Mouse (Mus musculus) liver, postnatal 0 days (tissue): Measurements from ENCODE around the gene Slc30a10. TPM values are rescaled to one million over a fixed set of nuclear protein-coding genes. Genes with fewer than 3 reads are reported as not detected.

ENCODE experiments used
- ATAC-seq: fragments of 200-750 bp; cut with Nextera tagmentation; 2 replicates; pipeline ENCODE4 v1.8.0; 2017; ENCODE audit warnings: mild to moderate bottlenecking, moderate library complexity
- DNase-seq: peaks from one replicate; pipeline ENCODE4 v3.0.0-alpha.2; 2016
- H3K27ac ChIP-seq: fragments of 300-500 bp; sonication (generic); 2 replicates; pipeline ENCODE4 v1.5.1; 2014; ENCODE audit warnings: antibody characterized with exemption, moderate library complexity, mild to moderate bottlenecking, low read depth
- H3K27me3 ChIP-seq: fragments of 300-500 bp; sonication (generic); 2 replicates; pipeline ENCODE4 v1.6.1; 2014; ENCODE audit warnings: low read length, control low read depth, mixed read lengths; ENCODE audit not compliant: insufficient read depth
- H3K36me3 ChIP-seq: fragments of 300-500 bp; sonication (generic); replicated peaks from 2 replicates; pipeline ENCODE4 v1.6.1; 2014; ENCODE audit warnings: mild to moderate bottlenecking, control low read depth, low read length, moderate library complexity, mixed read lengths; ENCODE audit not compliant: insufficient read depth
- H3K4me1 ChIP-seq: fragments of 300-500 bp; sonication (generic); 2 replicates; pipeline ENCODE4 v1.6.1; 2014; ENCODE audit warnings: antibody characterized with exemption, mild to moderate bottlenecking, control low read depth; ENCODE audit not compliant: insufficient read depth
- H3K4me2 ChIP-seq: fragments of 300-500 bp; sonication (generic); 2 replicates; pipeline ENCODE4 v1.6.1; 2014; ENCODE audit warnings: low read depth, mild to moderate bottlenecking, low read length, moderate library complexity, mixed read lengths
- H3K4me3 ChIP-seq: fragments of 300-500 bp; sonication (generic); 2 replicates; pipeline ENCODE4 v1.5.1; 2014; ENCODE audit warnings: low read depth, low read length
- H3K9ac ChIP-seq: fragments of 300-500 bp; sonication (generic); replicated peaks from 2 replicates; pipeline ENCODE4 v1.6.1; 2014; ENCODE audit warnings: mild to moderate bottlenecking, moderate library complexity
- H3K9me3 ChIP-seq: fragments of 300-500 bp; sonication (generic); 2 replicates; pipeline ENCODE4 v1.6.1; 2016; ENCODE audit warnings: mild to moderate bottlenecking, control low read depth, low read length, mixed read lengths
- CTCF ChIP-seq: sonication (generic); IDR thresholded peaks from 2 replicates; pipeline ENCODE4 v1.5.1; 2016; ENCODE audit warnings: antibody characterized with exemption, low read depth
- EP300 ChIP-seq: IDR thresholded peaks from 2 replicates; pipeline ENCODE4 v1.6.1; 2016; ENCODE audit warnings: antibody characterized with exemption, low read depth, mild to moderate bottlenecking
- WGBS: fragments of 180-500 bp; shearing (Covaris S2); extraction: QIAGEN DNeasy Blood & Tissue Kit; methylation state at CpG from one replicate; pipeline ENCODE4 v1.1.7; 2014; ENCODE audit not compliant: insufficient replicate concordance; 5-methylcytosine and 5-hydroxymethylcytosine counted together
- polyA plus RNA-seq: library from polyadenylated mRNA; unstranded; fragments of >200 nt; fragmentation: Nextera tagmentation; extraction: Ambion mirVana; gene quantifications from 2 replicates; pipeline ENCODE4 v1.2.1, GENCODE M21; 2015

The Slc30a10 gene
- polyA plus RNA-seq, 1 experiment from 2014 or later = 9.1 TPM

- 79% methylated on average over 7 of the region's 7 CpGs for WGBS
Observed at GRCm38 (mm10) chr1:185500602-185501001, 46.0 kb downstream of the Slc30a10 start.

DNA sequence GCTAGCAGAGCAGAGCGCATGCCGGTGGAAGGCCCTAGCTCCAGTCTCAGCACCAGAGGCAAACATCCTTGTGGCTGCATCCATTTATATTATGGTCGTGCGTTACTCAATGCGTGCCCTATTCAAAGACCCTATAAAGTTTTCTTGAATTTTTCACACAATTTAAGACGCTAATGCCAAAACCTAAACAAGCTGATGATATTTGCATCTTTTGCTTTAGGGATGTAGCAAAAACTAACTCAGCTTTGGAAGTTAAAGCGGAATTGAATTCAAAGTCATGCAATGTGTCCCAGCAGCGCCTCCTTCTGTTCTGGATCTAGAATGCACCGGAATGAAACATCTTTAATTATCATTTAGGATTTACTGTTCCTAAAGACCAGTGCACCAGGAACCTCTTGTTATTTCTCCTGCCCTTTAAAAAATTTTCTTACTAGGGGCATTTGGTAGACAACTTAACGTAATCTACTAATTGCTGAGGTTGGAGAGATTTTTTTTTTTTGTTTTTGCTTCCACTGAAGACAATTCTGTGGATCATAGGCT lies 47.2 kb downstream of the Slc30a10 start:
- no peaks in the 10 kb centered on the region for H3K9me3 ChIP-seq
- H3K27ac ChIP-seq = no peak overlapping the region
- DNase-seq (peak; percentile 56), ATAC-seq (no peak)
- no peaks in the 10 kb centered on the region for H3K27me3 ChIP-seq
- WGBS = 36% methylated on average over 10 of the region's 10 CpGs
- no peaks in the 10 kb centered on the region; the same call in 1 of the 2 replicates for H3K4me1 ChIP-seq
- H3K9ac ChIP-seq = no peak overlapping the region
- H3K4me2 ChIP-seq = no peak overlapping the region
- no peaks in the 10 kb centered on the region for H3K36me3 ChIP-seq
- TF ChIP-seq EP300 (no peak), CTCF (peak; percentile 87)
- H3K4me3 ChIP-seq = no peak overlapping the region

More at GRCm38 (mm10) chr1:185500602-185501001, 46.0 kb downstream of the Slc30a10 start:
- no peak for DNase-seq
- no peak for ATAC-seq
- Histone ChIP-seq H3K4me1 (no peaks in the 10 kb centered on the region; the same call in 1 of the 2 replicates), H3K9ac (no peak overlapping the region), H3K27me3 (no peaks in the 10 kb centered on the region), H3K9me3 (no peaks in the 10 kb centered on the region), H3K4me2 (no peak overlapping the region), H3K27ac (no peak overlapping the region), H3K4me3 (no peak overlapping the region), H3K36me3 (no peaks in the 10 kb centered on the region)
- TF ChIP-seq EP300 (no peak), CTCF (no peak)

DNA sequence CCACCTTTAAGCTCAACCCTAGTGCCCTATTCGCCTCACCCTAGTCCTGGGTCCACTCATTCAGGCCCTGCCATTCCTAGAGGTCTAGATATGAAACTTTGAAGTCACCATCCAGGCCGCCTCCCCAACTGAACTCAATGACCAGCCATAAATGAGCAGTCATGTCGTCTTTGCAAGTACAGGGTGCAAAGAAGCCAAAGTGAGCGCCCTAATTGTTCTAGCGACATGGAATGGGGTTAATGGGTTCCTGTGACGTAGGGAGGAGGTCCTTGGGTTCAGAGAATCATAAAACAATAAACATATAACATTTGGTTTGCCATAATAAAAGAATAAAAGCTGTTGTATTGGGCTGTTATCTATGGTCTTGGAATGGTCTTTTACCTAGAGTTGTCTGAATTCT lies 47.9 kb downstream of the Slc30a10 start:
- WGBS = 54% methylated on average over 6 of the region's 6 CpGs
- ATAC-seq = no peak
- H3K9me3 ChIP-seq = no peaks in the 10 kb centered on the region
- no peak overlapping the region for H3K4me2 ChIP-seq
- H3K36me3 ChIP-seq = no peaks in the 10 kb centered on the region
- H3K27me3 ChIP-seq = no peaks in the 10 kb centered on the region
- TF ChIP-seq CTCF = no peak
- no peak for TF ChIP-seq EP300
- no peak for DNase-seq
- no peak overlapping the region for H3K27ac ChIP-seq
- no peak overlapping the region for H3K9ac ChIP-seq
- no peak overlapping the region for H3K4me3 ChIP-seq
- no peaks in the 10 kb centered on the region for H3K4me1 ChIP-seq

- H3K9me3 ChIP-seq = no peaks in the 10 kb centered on the region
- no peaks in the 10 kb centered on the region for H3K27me3 ChIP-seq
- no peak overlapping the region for H3K4me2 ChIP-seq
- H3K9ac ChIP-seq = no peak overlapping the region
- no peak overlapping the region for H3K27ac ChIP-seq
- TF ChIP-seq CTCF (no peak), EP300 (no peak)
- H3K4me3 ChIP-seq = no peak overlapping the region
- WGBS = 39% methylated on average over 3 of the region's 3 CpGs
- H3K36me3 ChIP-seq = no peaks in the 10 kb centered on the region
- DNase-seq = no peak
- no peaks in the 10 kb centered on the region for H3K4me1 ChIP-seq
- no peak for ATAC-seq
Observed at GRCm38 (mm10) chr1:185509042-185509441, 54.4 kb downstream of the Slc30a10 start.

DNA sequence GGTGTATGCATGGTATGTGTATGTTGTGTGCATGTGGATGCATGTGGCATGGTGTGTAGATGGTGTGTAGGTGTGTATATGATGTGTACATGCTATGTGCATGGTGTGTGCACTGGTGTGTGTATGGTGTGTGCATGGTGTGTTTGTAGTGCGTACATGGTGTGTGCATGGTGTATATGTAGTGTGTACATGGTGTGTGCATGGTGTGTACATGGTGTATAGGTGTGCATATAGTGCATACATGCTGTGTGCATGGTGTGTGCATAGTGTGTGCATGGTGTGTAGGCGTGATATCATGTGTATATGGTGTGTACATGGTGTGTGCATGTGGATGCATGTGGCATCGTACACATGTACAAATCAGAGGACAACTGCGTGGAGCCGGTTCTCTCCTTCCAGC lies 56.7 kb downstream of the Slc30a10 start:
- no peak for ATAC-seq
- H3K9me3 ChIP-seq = no peaks in the 10 kb centered on the region
- no peak overlapping the region for H3K9ac ChIP-seq
- H3K4me2 ChIP-seq = no peak overlapping the region
- no peaks in the 10 kb centered on the region for H3K4me1 ChIP-seq
- no peak overlapping the region for H3K27ac ChIP-seq
- no peak for TF ChIP-seq EP300
- TF ChIP-seq CTCF = no peak
- no peak overlapping the region for H3K4me3 ChIP-seq
- no peak for DNase-seq
- H3K27me3 ChIP-seq = no peaks in the 10 kb centered on the region
- 87% methylated on average over 5 of the region's 5 CpGs for WGBS
- H3K36me3 ChIP-seq = no peaks in the 10 kb centered on the region

- H3K9ac ChIP-seq = peak overlapping the region; percentile 12; the same call in 1 of the 2 replicates
- DNase-seq (peak; percentile 72), ATAC-seq (peak; percentile 96)
- no peak overlapping the region for H3K4me3 ChIP-seq
- TF ChIP-seq CTCF (no peak), EP300 (peak; percentile 90)
- no peaks in the 10 kb centered on the region for H3K36me3 ChIP-seq
- 33% methylated on average over 14 of the region's 14 CpGs for WGBS
- H3K4me2 ChIP-seq = peak overlapping the region; percentile 52
- H3K27me3 ChIP-seq = no peaks in the 10 kb centered on the region
- H3K27ac ChIP-seq = peak overlapping the region; percentile 78
- H3K4me1 ChIP-seq = no peaks in the 10 kb centered on the region
- H3K9me3 ChIP-seq = no peaks in the 10 kb centered on the region
Observed at GRCm38 (mm10) chr1:185515526-185515979, 60.9 kb downstream of the Slc30a10 start.
